Mouse (Mus musculus): Measurements from ENCODE around the gene Arid1b. TPM values are rescaled to one million over a fixed set of nuclear protein-coding genes. Genes with fewer than 3 reads are reported as not detected.

Arid1b gene
- polyA plus RNA-seq, 1 experiment: 9.1 TPM

DNA sequence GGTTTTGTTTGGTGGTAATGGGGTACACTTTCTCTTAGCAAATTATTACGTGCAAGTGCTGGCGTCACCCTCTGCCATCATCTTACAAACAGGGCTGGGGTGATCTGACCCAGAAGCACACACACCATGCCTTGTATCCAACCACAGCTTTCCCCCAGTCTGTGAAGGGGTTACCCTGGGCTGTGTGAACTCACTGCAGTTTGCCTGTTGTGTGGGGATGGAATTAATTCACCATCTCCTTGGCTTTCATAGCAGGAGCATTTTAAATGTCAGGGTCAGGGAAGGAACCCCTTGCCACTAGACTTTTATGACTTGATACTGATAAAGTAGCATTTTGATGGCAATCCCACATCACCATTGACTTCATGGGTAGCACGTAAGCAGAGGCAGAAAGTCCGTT is 102.9 kb downstream of the Arid1b start:
- TF ChIP-seq USF1 (IDR thresholded peaks at IDR 0.05; ENCODE audit: low read depth) (no peak), MYOG (IDR thresholded peaks at IDR 0.05; ENCODE audit: control insufficient read depth, extremely low read depth, insufficient read length) (no peak), MYOD1 (IDR thresholded peaks at IDR 0.05; ENCODE audit: control insufficient read depth, insufficient read length, low read depth) (no peak), CTCF (IDR thresholded peaks at IDR 0.05; ENCODE audit: control insufficient read depth, insufficient read depth, insufficient read length) (no peak), CEBPB (IDR thresholded peaks at IDR 0.05; ENCODE audit: low read depth) (no peak), MAX (IDR thresholded peaks at IDR 0.05) (no peak), FOSL1 (IDR thresholded peaks at IDR 0.05; ENCODE audit: insufficient read depth, low read length, poor library complexity, severe bottlenecking) (no peak)
- peaks cover 70% of the 10 kb centered on the region for H3K79me2 ChIP-seq (ENCODE audit: control insufficient read depth, insufficient read depth)
- H3K27me3 ChIP-seq (ENCODE audit: control insufficient read depth, insufficient read depth, insufficient read length): no peaks in the 10 kb centered on the region
- no peaks in the 10 kb centered on the region for H3K36me3 ChIP-seq (ENCODE audit: control insufficient read depth, insufficient read depth)
- no peak overlapping the region for H3K4me3 ChIP-seq (ENCODE audit: insufficient read depth, poor library complexity, severe bottlenecking)
- no peak overlapping the region for H3ac ChIP-seq (ENCODE audit: control insufficient read depth, insufficient read length, low read depth)
- peaks cover 33% of the 10 kb centered on the region for H3K79me3 ChIP-seq (ENCODE audit: low read depth)

DNA sequence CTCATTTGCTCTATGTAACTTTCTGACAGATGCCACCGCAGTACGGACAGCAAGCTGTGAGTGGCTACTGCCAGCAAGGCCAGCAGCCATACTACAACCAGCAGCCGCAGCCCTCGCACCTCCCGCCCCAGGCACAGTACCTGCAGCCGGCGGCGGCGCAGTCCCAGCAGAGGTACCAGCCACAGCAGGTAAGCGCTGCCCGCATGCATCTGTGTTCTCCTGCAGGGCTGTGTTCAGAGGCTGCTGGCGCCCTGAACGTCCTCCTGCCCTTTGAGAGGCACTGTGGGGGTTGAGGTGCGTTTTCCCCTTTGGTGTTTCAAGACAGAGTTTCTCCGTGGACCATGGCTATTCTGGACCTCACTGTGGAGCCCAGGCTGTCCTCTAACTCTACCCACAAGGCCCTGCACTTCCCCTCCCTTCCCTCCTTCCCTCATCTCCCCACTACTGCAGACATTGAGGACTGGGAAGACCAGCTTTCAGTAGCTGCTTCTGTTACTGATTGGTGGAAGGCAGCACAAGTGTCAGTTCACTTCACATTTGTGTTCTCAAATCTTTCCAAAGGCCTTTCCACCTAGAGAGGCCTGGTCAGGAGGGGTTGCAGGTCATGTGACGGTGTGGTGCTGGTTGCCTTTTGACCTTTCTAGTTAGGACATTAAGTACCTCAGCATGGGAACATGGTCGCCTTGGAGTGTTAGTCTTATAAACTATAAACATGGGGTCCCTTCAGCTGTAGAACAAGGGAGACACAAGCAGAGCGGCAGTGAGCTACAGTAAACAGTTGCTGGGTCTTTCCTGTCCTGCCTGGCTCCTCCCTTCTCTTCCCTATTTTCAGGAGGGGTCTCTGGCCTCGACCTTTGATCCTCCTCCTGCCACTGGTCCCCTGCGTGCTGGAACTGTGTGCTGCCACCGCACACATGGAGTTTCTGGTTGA is 103.7 kb downstream of the Arid1b start:
- Histone ChIP-seq H3ac (ENCODE audit: control insufficient read depth, insufficient read length, low read depth) (no peak overlapping the region), H3K4me3 (ENCODE audit: insufficient read depth, poor library complexity, severe bottlenecking) (no peak overlapping the region), H3K79me3 (ENCODE audit: low read depth) (peaks cover 29% of the 10 kb centered on the region), H3K79me2 (ENCODE audit: control insufficient read depth, insufficient read depth) (peaks cover 68% of the 10 kb centered on the region), H3K36me3 (ENCODE audit: control insufficient read depth, insufficient read depth) (no peaks in the 10 kb centered on the region), H3K27me3 (ENCODE audit: control insufficient read depth, insufficient read depth, insufficient read length) (no peaks in the 10 kb centered on the region)
- TF ChIP-seq MYOG (IDR thresholded peaks at IDR 0.05; ENCODE audit: control insufficient read depth, extremely low read depth, insufficient read length): no peak
- no peak for TF ChIP-seq MYOD1 (IDR thresholded peaks at IDR 0.05; ENCODE audit: control insufficient read depth, insufficient read length, low read depth)
- no peak for TF ChIP-seq CEBPB (IDR thresholded peaks at IDR 0.05; ENCODE audit: low read depth)
- no peak for TF ChIP-seq USF1 (IDR thresholded peaks at IDR 0.05; ENCODE audit: low read depth)
- TF ChIP-seq CTCF (IDR thresholded peaks at IDR 0.05; ENCODE audit: control insufficient read depth, insufficient read depth, insufficient read length): no peak
- TF ChIP-seq FOSL1 (IDR thresholded peaks at IDR 0.05; ENCODE audit: insufficient read depth, low read length, poor library complexity, severe bottlenecking): no peak
- TF ChIP-seq MAX (IDR thresholded peaks at IDR 0.05): no peak

DNA sequence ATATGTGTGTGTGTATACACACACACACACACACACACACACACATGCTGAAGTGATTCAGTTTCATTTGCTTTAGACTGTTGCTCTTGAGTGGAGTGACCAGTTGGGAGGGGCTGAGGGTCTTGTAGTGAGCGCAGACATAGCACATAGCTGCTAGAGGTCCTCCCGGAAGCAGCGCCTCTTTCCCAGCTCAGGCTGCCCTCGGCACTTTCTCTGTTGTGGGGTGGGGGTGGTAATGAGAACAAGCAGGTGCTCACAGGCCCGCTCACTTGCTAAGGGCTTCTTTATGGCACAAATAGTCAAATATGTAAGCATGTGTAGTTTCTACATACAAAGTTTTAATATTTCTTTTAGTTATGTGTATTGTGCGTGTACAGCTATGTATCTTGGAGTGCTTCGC is 104.6 kb downstream of the Arid1b start:
- TF ChIP-seq FOSL1 (IDR thresholded peaks at IDR 0.05; ENCODE audit: insufficient read depth, low read length, poor library complexity, severe bottlenecking) (no peak), CTCF (IDR thresholded peaks at IDR 0.05; ENCODE audit: control insufficient read depth, insufficient read depth, insufficient read length) (no peak), MAX (IDR thresholded peaks at IDR 0.05) (no peak), MYOG (IDR thresholded peaks at IDR 0.05; ENCODE audit: control insufficient read depth, extremely low read depth, insufficient read length) (no peak), CEBPB (IDR thresholded peaks at IDR 0.05; ENCODE audit: low read depth) (no peak), MYOD1 (IDR thresholded peaks at IDR 0.05; ENCODE audit: control insufficient read depth, insufficient read length, low read depth) (no peak), USF1 (IDR thresholded peaks at IDR 0.05; ENCODE audit: low read depth) (no peak)

DNA sequence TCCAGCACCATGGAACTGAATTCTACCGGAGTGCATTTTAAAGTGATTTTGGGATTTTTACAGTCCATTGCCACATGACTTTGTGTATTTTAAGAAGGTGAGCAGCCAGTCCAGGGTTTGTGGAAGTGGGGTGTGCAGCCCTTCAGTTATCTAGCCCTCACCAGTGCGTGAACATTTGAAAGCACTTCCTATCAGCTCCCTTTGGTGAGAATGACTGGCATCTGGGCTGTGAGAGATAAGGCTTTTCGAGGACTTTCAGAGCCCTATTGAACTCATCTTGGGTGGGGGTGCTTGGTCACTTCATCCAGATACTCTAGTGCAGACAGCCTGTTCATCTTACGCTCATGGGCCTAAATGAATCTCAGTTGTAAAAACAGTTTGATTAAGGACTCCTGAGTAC is 105.1 kb downstream of the Arid1b start:
- H3K36me3 ChIP-seq (ENCODE audit: control insufficient read depth, insufficient read depth): no peaks in the 10 kb centered on the region
- TF ChIP-seq CTCF (IDR thresholded peaks at IDR 0.05; ENCODE audit: control insufficient read depth, insufficient read depth, insufficient read length) (no peak), MYOD1 (IDR thresholded peaks at IDR 0.05; ENCODE audit: control insufficient read depth, insufficient read length, low read depth) (no peak), MYOG (IDR thresholded peaks at IDR 0.05; ENCODE audit: control insufficient read depth, extremely low read depth, insufficient read length) (no peak), USF1 (IDR thresholded peaks at IDR 0.05; ENCODE audit: low read depth) (no peak), MAX (IDR thresholded peaks at IDR 0.05) (no peak), CEBPB (IDR thresholded peaks at IDR 0.05; ENCODE audit: low read depth) (no peak), FOSL1 (IDR thresholded peaks at IDR 0.05; ENCODE audit: insufficient read depth, low read length, poor library complexity, severe bottlenecking) (no peak)
- no peaks in the 10 kb centered on the region for H3K27me3 ChIP-seq (ENCODE audit: control insufficient read depth, insufficient read depth, insufficient read length)
- peaks cover 68% of the 10 kb centered on the region for H3K79me2 ChIP-seq (ENCODE audit: control insufficient read depth, insufficient read depth)
- no peak overlapping the region for H3K4me3 ChIP-seq (ENCODE audit: insufficient read depth, poor library complexity, severe bottlenecking)
- peaks cover 29% of the 10 kb centered on the region for H3K79me3 ChIP-seq (ENCODE audit: low read depth)
- no peak overlapping the region for H3ac ChIP-seq (ENCODE audit: control insufficient read depth, insufficient read length, low read depth)

More for the DNA sequence above, 104.6 kb downstream of the Arid1b start:
- Histone ChIP-seq H3K4me3 (ENCODE audit: insufficient read depth, poor library complexity, severe bottlenecking) (no peak overlapping the region), H3K27me3 (ENCODE audit: control insufficient read depth, insufficient read depth, insufficient read length) (no peaks in the 10 kb centered on the region), H3K79me3 (ENCODE audit: low read depth) (peaks cover 28% of the 10 kb centered on the region), H3K36me3 (ENCODE audit: control insufficient read depth, insufficient read depth) (no peaks in the 10 kb centered on the region), H3K79me2 (ENCODE audit: control insufficient read depth, insufficient read depth) (peaks cover 68% of the 10 kb centered on the region), H3ac (ENCODE audit: control insufficient read depth, insufficient read length, low read depth) (no peak overlapping the region)

DNA sequence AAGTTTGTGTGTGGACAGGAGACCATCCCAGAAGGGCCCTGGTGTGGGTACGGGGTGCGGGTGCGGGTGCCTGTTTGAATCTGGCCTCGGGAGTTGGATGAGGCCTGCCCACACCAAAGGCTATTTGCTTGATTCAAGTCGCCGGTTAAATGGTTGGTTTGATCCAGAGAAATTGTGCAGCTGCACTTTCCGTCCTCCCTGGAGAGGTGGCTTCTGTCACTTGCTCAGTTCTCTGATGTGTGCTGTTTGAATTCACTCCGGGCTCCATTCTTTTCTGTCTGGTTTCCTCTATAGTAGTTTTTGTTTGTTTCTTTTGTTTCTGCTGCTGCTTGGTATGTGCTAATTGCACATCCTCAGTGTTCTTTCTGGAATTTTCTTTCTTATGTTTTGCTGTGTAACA is 107.0 kb downstream of the Arid1b start:
- Histone ChIP-seq H3K4me3 (ENCODE audit: insufficient read depth, poor library complexity, severe bottlenecking) (no peak overlapping the region), H3K79me2 (ENCODE audit: control insufficient read depth, insufficient read depth) (peaks cover 68% of the 10 kb centered on the region), H3K27me3 (ENCODE audit: control insufficient read depth, insufficient read depth, insufficient read length) (no peaks in the 10 kb centered on the region), H3K79me3 (ENCODE audit: low read depth) (peaks cover 28% of the 10 kb centered on the region), H3ac (ENCODE audit: control insufficient read depth, insufficient read length, low read depth) (no peak overlapping the region), H3K36me3 (ENCODE audit: control insufficient read depth, insufficient read depth) (no peaks in the 10 kb centered on the region)
- TF ChIP-seq MAX (IDR thresholded peaks at IDR 0.05) (no peak), MYOD1 (IDR thresholded peaks at IDR 0.05; ENCODE audit: control insufficient read depth, insufficient read length, low read depth) (no peak), CEBPB (IDR thresholded peaks at IDR 0.05; ENCODE audit: low read depth) (no peak), FOSL1 (IDR thresholded peaks at IDR 0.05; ENCODE audit: insufficient read depth, low read length, poor library complexity, severe bottlenecking) (no peak), MYOG (IDR thresholded peaks at IDR 0.05; ENCODE audit: control insufficient read depth, extremely low read depth, insufficient read length) (no peak), CTCF (IDR thresholded peaks at IDR 0.05; ENCODE audit: control insufficient read depth, insufficient read depth, insufficient read length) (no peak), USF1 (IDR thresholded peaks at IDR 0.05; ENCODE audit: low read depth) (no peak)
